Mouse (Mus musculus) limb, embryonic 12.5 days (tissue): ENCODE measurements around the gene BC005624. TPM values are rescaled to one million over a fixed set of nuclear protein-coding genes. Genes with fewer than 3 reads are reported as not detected.
A peak's percentile ranks its signal among the peaks of the same experiment; 100 is the strongest.

ENCODE experiments used
- ATAC-seq: fragments of 200-750 bp; cut with Nextera tagmentation; 2 replicates; pipeline ENCODE4 v1.8.0; 2017; ENCODE audit warnings: low read depth, moderate TSS enrichment; ENCODE audit not compliant: insufficient number of reproducible peaks, insufficient read depth, low FRiP score, low TSS enrichment
- H3K27ac ChIP-seq: fragments of 300-500 bp; sonication (generic); 2 replicates; pipeline ENCODE4 v1.5.1; 2016; ENCODE audit warnings: mild to moderate bottlenecking, moderate library complexity
- H3K27me3 ChIP-seq: fragments of 300-500 bp; sonication (generic); 2 replicates; pipeline ENCODE4 v1.6.1; 2016; ENCODE audit warnings: mild to moderate bottlenecking, moderate library complexity
- H3K36me3 ChIP-seq: fragments of 300-500 bp; sonication (generic); 2 replicates; pipeline ENCODE4 v1.6.1; 2016; ENCODE audit warnings: mild to moderate bottlenecking, moderate library complexity
- H3K4me1 ChIP-seq: fragments of 300-500 bp; sonication (generic); replicated peaks from 2 replicates; pipeline ENCODE4 v1.6.1; 2016
- H3K4me2 ChIP-seq: fragments of 300-500 bp; sonication (generic); 2 replicates; pipeline ENCODE4 v1.6.1; 2016; ENCODE audit warnings: mild to moderate bottlenecking, moderate library complexity
- H3K4me3 ChIP-seq: fragments of 300-500 bp; sonication (generic); replicated peaks from 2 replicates; pipeline ENCODE4 v1.5.1; 2016; ENCODE audit warnings: mild to moderate bottlenecking
- H3K9ac ChIP-seq: fragments of 300-500 bp; sonication (generic); replicated peaks from 2 replicates; pipeline ENCODE4 v1.6.1; 2016; ENCODE audit warnings: mild to moderate bottlenecking, moderate library complexity
- H3K9me3 ChIP-seq: fragments of 300-500 bp; sonication (generic); 2 replicates; pipeline ENCODE4 v1.6.1; 2016; ENCODE audit warnings: mild to moderate bottlenecking, moderate library complexity
- WGBS: fragments of 180-500 bp; shearing (Covaris S2); methylation state at CpG from one replicate; pipeline ENCODE4 v1.1.7; 2016; 5-methylcytosine and 5-hydroxymethylcytosine counted together
- polyA plus RNA-seq: library from polyadenylated mRNA; unstranded; fragments of >200 nt; fragmentation: Nextera tagmentation; extraction: Ambion mirVana; gene quantifications from 2 replicates; pipeline ENCODE4 v1.2.1, GENCODE M21; 2016

BC005624 gene
- polyA plus RNA-seq = 55.9 and 57.8 TPM in 2 replicates

- WGBS = under 1% methylated on average over 66 of the region's 66 CpGs
- no peaks in the 10 kb centered on the region for H3K9me3 ChIP-seq
- H3K27me3 ChIP-seq = no peaks in the 10 kb centered on the region
- peak within 1 kb of the TSS; percentile 60 for H3K9ac ChIP-seq
- peak; percentile 99 for ATAC-seq
- 0 out of 2 replicates have a peak within 1 kb of the TSS, but pooled peaks have one; percentile 23 for H3K27ac ChIP-seq
- peaks cover 34% of the 10 kb centered on the region for H3K36me3 ChIP-seq
- peak within 1 kb of the TSS; percentile 83 for H3K4me3 ChIP-seq
- H3K4me2 ChIP-seq = peak within 1 kb of the TSS; percentile 67
- peaks cover 28% of the 10 kb centered on the region for H3K4me1 ChIP-seq
Observed at GRCm38 (mm10) chr2:30981790-30982513, at the start of gene BC005624, which contains the start of gene Usp20. Gene BC005624 (minus strand): TSS chr2:30982201. Gene Usp20 (plus strand): TSS chr2:30982279.

GRCm38 (mm10) chr2:31026642-31027041 is 44.6 kb upstream of the BC005624 start:
- H3K4me1 ChIP-seq = no peaks in the 10 kb centered on the region; the same call in 1 of the 2 replicates
- H3K9me3 ChIP-seq = no peaks in the 10 kb centered on the region
- H3K36me3 ChIP-seq = peaks cover 35% of the 10 kb centered on the region
- no peak overlapping the region for H3K9ac ChIP-seq
- H3K4me3 ChIP-seq = no peak overlapping the region
- H3K27ac ChIP-seq = no peak overlapping the region
- WGBS = 65% methylated on average over 8 of the region's 8 CpGs
- H3K4me2 ChIP-seq = no peak overlapping the region
- no peak for ATAC-seq
- H3K27me3 ChIP-seq = no peaks in the 10 kb centered on the region

- WGBS = 86% methylated on average over 3 of the region's 3 CpGs
- no peak for ATAC-seq
- no peak overlapping the region for H3K4me2 ChIP-seq
- no peaks in the 10 kb centered on the region for H3K9me3 ChIP-seq
- H3K27ac ChIP-seq = no peak overlapping the region
- H3K9ac ChIP-seq = no peak overlapping the region
- H3K36me3 ChIP-seq = peaks cover 38% of the 10 kb centered on the region
- H3K4me3 ChIP-seq = no peak overlapping the region
- no peaks in the 10 kb centered on the region for H3K27me3 ChIP-seq
- no peaks in the 10 kb centered on the region; the same call in 1 of the 2 replicates for H3K4me1 ChIP-seq
Observed at GRCm38 (mm10) chr2:31025458-31025857, 43.5 kb upstream of the BC005624 start.

GRCm38 (mm10) chr2:31024618-31025370 is 42.8 kb upstream of the BC005624 start:
- Histone ChIP-seq H3K9ac (no peak overlapping the region), H3K36me3 (peaks cover 40% of the 10 kb centered on the region), H3K9me3 (no peaks in the 10 kb centered on the region), H3K4me2 (no peak overlapping the region), H3K4me1 (no peaks in the 10 kb centered on the region; the same call in 1 of the 2 replicates), H3K27me3 (no peaks in the 10 kb centered on the region), H3K4me3 (no peak overlapping the region), H3K27ac (no peak overlapping the region)
- WGBS = 27% methylated on average over 5 of the region's 5 CpGs
- ATAC-seq = no peak

DNA sequence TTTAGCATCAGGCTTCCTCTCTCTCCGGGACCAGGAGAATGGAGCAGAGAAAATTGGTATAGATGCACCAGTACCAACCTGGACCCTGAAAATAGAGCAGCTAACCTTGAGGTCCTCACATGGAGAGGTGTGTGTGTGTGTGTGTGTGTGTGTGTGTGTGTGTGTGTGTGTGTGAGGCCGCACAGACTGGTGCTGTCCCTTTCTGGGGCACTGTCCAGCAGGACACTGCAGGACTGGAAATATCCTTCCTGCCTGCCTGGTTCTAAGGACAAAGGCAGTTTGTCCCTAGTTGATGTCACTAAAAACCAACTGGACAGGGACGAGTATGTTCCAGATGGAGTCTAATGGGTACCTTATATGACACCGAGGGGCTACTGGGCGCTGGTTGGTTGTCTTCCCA is 41.9 kb upstream of the BC005624 start:
- Histone ChIP-seq H3K4me2 (no peak overlapping the region), H3K9me3 (no peaks in the 10 kb centered on the region), H3K27me3 (no peaks in the 10 kb centered on the region), H3K36me3 (peaks cover 49% of the 10 kb centered on the region), H3K27ac (no peak overlapping the region), H3K9ac (no peak overlapping the region), H3K4me1 (no peaks in the 10 kb centered on the region; the same call in 1 of the 2 replicates), H3K4me3 (no peak overlapping the region)
- ATAC-seq = no peak
- WGBS = 73% methylated on average over 5 of the region's 5 CpGs

GRCm38 (mm10) chr2:31020202-31020601 is 38.2 kb upstream of the BC005624 start:
- no peak overlapping the region for H3K9ac ChIP-seq
- 89% methylated on average over 2 of the region's 2 CpGs for WGBS
- H3K27me3 ChIP-seq = no peaks in the 10 kb centered on the region
- H3K4me2 ChIP-seq = no peak overlapping the region
- H3K4me3 ChIP-seq = no peak overlapping the region
- no peak overlapping the region for H3K27ac ChIP-seq
- ATAC-seq = no peak
- no peaks in the 10 kb centered on the region for H3K4me1 ChIP-seq
- H3K9me3 ChIP-seq = no peaks in the 10 kb centered on the region
- H3K36me3 ChIP-seq = peaks cover 63% of the 10 kb centered on the region

DNA sequence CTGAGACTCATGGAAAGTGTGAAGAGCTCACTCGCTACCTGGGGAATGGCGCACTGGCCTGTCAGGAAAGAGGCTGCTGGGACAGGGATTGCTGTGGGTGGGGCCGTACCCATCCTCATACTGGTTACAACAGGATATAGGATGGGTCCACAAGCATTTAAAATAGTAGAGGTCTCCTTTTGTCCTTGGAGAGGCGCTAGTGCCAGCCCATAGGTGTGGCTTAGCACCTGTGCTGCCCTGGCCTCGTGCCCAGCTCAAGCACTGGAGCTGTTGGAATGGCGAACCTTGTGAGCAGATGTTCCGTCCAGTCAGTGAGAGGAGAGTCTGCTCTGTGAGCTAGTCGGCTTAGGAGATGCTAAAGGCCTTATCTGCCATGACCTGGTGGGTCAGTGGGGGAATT is 37.0 kb upstream of the BC005624 start:
- H3K4me3 ChIP-seq = no peak overlapping the region
- no peak for ATAC-seq
- H3K9ac ChIP-seq = no peak overlapping the region
- no peaks in the 10 kb centered on the region for H3K27me3 ChIP-seq
- H3K9me3 ChIP-seq = no peaks in the 10 kb centered on the region
- peaks cover 66% of the 10 kb centered on the region for H3K36me3 ChIP-seq
- H3K4me2 ChIP-seq = no peak overlapping the region
- WGBS = 88% methylated on average over 8 of the region's 8 CpGs
- H3K4me1 ChIP-seq = no peaks in the 10 kb centered on the region
- H3K27ac ChIP-seq = no peak overlapping the region

DNA sequence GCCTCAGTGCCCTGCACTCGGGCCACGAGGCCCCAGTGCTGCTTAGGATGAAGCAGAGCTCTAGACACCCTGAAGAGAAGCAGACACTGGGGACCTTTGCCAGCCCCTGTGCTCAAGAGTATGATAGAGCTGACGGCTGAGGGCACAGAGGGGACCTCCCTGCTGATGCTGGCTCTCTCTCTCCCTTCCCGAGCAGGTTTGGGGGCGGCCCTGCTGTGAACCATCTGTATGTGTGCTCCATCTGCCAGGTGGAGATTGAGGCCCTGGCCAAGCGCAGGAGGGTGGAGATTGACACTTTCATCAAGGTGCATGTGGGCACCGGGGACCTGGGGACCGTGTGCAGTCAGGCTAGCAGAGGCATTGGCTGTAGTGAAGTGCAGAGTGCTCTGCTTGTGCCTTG is 36.5 kb upstream of the BC005624 start:
- H3K27ac ChIP-seq = no peak overlapping the region
- H3K27me3 ChIP-seq = no peaks in the 10 kb centered on the region
- no peaks in the 10 kb centered on the region for H3K9me3 ChIP-seq
- H3K9ac ChIP-seq = no peak overlapping the region
- no peaks in the 10 kb centered on the region for H3K4me1 ChIP-seq
- 81% methylated on average over 8 of the region's 8 CpGs for WGBS
- H3K4me3 ChIP-seq = no peak overlapping the region
- ATAC-seq = no peak
- H3K4me2 ChIP-seq = no peak overlapping the region
- H3K36me3 ChIP-seq = peaks cover 66% of the 10 kb centered on the region

GRCm38 (mm10) chr2:31017625-31018317 is 35.8 kb upstream of the BC005624 start:
- ATAC-seq = no peak
- Histone ChIP-seq H3K9me3 (no peaks in the 10 kb centered on the region), H3K4me1 (no peaks in the 10 kb centered on the region), H3K27ac (no peak overlapping the region), H3K36me3 (peaks cover 66% of the 10 kb centered on the region), H3K27me3 (no peaks in the 10 kb centered on the region), H3K9ac (no peak overlapping the region), H3K4me2 (no peak overlapping the region), H3K4me3 (no peak overlapping the region)
- 90% methylated on average over 18 of the region's 18 CpGs for WGBS

GRCm38 (mm10) chr2:31013371-31014120 is 31.5 kb upstream of the BC005624 start:
- H3K27me3 ChIP-seq = no peaks in the 10 kb centered on the region
- no peak for ATAC-seq
- no peak overlapping the region for H3K4me3 ChIP-seq
- no peaks in the 10 kb centered on the region for H3K4me1 ChIP-seq
- H3K9ac ChIP-seq = no peak overlapping the region
- H3K36me3 ChIP-seq = peaks cover 51% of the 10 kb centered on the region
- H3K4me2 ChIP-seq = no peak overlapping the region
- no peak overlapping the region for H3K27ac ChIP-seq
- 72% methylated on average over 14 of the region's 14 CpGs for WGBS
- H3K9me3 ChIP-seq = no peaks in the 10 kb centered on the region
